Mouse (Mus musculus): ENCODE data around the gene Mindy4.

DNA sequence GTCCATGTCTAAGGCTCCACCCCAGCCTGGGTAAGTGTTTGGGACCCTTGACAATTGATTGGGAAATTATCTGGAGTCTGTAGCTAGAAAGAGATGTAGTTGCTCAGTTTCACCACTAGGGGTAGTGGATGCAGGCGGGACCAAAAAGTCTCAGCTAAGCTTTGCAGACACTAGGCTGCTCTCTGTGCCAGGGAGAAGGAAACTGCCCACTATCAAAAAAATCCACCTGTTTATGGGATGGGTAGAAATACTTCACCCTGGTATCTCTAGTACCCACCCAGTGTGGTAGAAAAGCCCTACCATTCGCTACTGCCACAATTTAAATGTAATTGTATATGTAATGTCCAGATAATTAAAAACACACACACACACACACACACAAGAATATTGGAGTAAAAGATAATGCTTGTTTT is 155.6 kb downstream of the Mindy4 start:
- TF ChIP-seq CTCF (IDR thresholded peaks at IDR 0.05; ENCODE audit: low read depth) (peak; percentile 91), EP300 (IDR thresholded peaks at IDR 0.05; ENCODE audit: low read depth) (peak; percentile 100)
